Mouse (Mus musculus) MEL (cell line): ENCODE data around the gene Kcnc3. TPM values are rescaled to one million over a fixed set of nuclear protein-coding genes. Genes with fewer than 3 reads are reported as not detected.

Source experiments
- DNase-seq: peaks from one replicate; pipeline ENCODE4 v3.0.0; 2011; ENCODE audit warnings: low read depth, low spot score
- H3K27ac ChIP-seq: 2 replicates; pipeline ENCODE4 v1.5.1; 2012; ENCODE audit warnings: low read depth, mild to moderate bottlenecking, control low read depth, low read length, moderate library complexity; ENCODE audit not compliant: control insufficient read depth
- H3K27me3 ChIP-seq, 2 experiments: fragments of 150-350 bp in 1 of 2; sonication (generic) in 1 of 2; 2 replicates each; pipeline ENCODE4 v1.6.1; 2012; ENCODE audit warnings: low read length in 2 of 2, mild to moderate bottlenecking in 2 of 2, improper control_type of control experiment in 1 of 2, moderate library complexity in 1 of 2; ENCODE audit not compliant: insufficient read depth in 2 of 2, control insufficient read depth in 1 of 2
- H3K36me3 ChIP-seq, 2 experiments: 2 replicates each; pipeline ENCODE4 v1.6.1; 2012 to 2014; ENCODE audit warnings: low read length in 2 of 2, improper control_type of control experiment in 1 of 2, inconsistent platforms in 1 of 2, mild to moderate bottlenecking in 1 of 2; ENCODE audit not compliant: insufficient read depth in 2 of 2, control insufficient read depth in 1 of 2
- H3K4me1 ChIP-seq, 2 experiments: fragments of 150-350 bp in 1 of 2; sonication (generic) in 1 of 2; 2 replicates each; pipeline ENCODE4 v1.6.1; 2012; ENCODE audit warnings: low read length in 2 of 2, improper control_type of control experiment in 1 of 2, mild to moderate bottlenecking in 1 of 2; ENCODE audit not compliant: insufficient read depth in 2 of 2, control insufficient read depth in 1 of 2
- H3K4me3 ChIP-seq, 2 experiments: fragments of 150-350 bp in 1 of 2; sonication (generic) in 1 of 2; 2 replicates each; pipeline ENCODE4 v1.5.1; 2012; ENCODE audit warnings: low read depth in 2 of 2, low read length in 2 of 2, mild to moderate bottlenecking in 2 of 2, moderate library complexity in 2 of 2, control low read depth in 1 of 2, improper control_type of control experiment in 1 of 2; ENCODE audit not compliant: control insufficient read depth in 1 of 2, insufficient read depth in 1 of 2
- H3K79me2 ChIP-seq: 2 replicates; pipeline ENCODE4 v1.6.1; 2012; ENCODE audit warnings: mild to moderate bottlenecking, low read length, moderate library complexity; ENCODE audit not compliant: control insufficient read depth, poor library complexity, insufficient read depth
- H3K9ac ChIP-seq: 2 replicates; pipeline ENCODE4 v1.6.1; 2012; ENCODE audit warnings: low read depth, mild to moderate bottlenecking, control low read depth, low read length, moderate library complexity; ENCODE audit not compliant: control insufficient read depth, poor library complexity, severe bottlenecking
- H3K9me3 ChIP-seq: fragments of 150-350 bp; sonication (generic); replicated peaks from 2 replicates; pipeline ENCODE4 v1.6.1; 2012; ENCODE audit warnings: mild to moderate bottlenecking, low read length, improper control_type of control experiment, moderate library complexity; ENCODE audit not compliant: insufficient read depth
- BHLHE40 ChIP-seq: IDR thresholded peaks from 2 replicates; pipeline ENCODE4 v1.6.1; 2012; ENCODE audit warnings: low read depth, mild to moderate bottlenecking, inconsistent platforms, low read length, improper control_type of control experiment, borderline replicate concordance
- CHD1 ChIP-seq: IDR thresholded peaks from 2 replicates; pipeline ENCODE4 v1.6.1; 2012; ENCODE audit warnings: low read depth, mild to moderate bottlenecking, inconsistent platforms, low read length, improper control_type of control experiment
- CTCF ChIP-seq, 3 experiments: IDR thresholded peaks in 2 of 3; conservative IDR thresholded peaks in 1 of 3; 2 replicates each; pipeline ENCODE4 v1.5.1; 2011 to 2012; ENCODE audit warnings: low read length in 3 of 3, low read depth in 2 of 3, mild to moderate bottlenecking in 2 of 3, improper control_type of control experiment in 1 of 3, inconsistent platforms in 1 of 3, mixed read lengths in 1 of 3, moderate library complexity in 1 of 3; ENCODE audit not compliant: control insufficient read depth in 1 of 3, insufficient read depth in 1 of 3, poor library complexity in 1 of 3, severe bottlenecking in 1 of 3
- E2F4 ChIP-seq: IDR thresholded peaks from 2 replicates; pipeline ENCODE4 v1.6.1; 2011; ENCODE audit warnings: low read depth, low read length, improper control_type of control experiment, borderline replicate concordance
- ELF1 ChIP-seq: IDR thresholded peaks from 2 replicates; pipeline ENCODE4 v1.6.1; 2014; ENCODE audit warnings: low read depth, mild to moderate bottlenecking, inconsistent platforms, low read length, improper control_type of control experiment, moderate library complexity
- ETS1 ChIP-seq: IDR thresholded peaks from 2 replicates; pipeline ENCODE4 v1.6.1; 2012; ENCODE audit warnings: low read depth, mild to moderate bottlenecking, inconsistent platforms, low read length, improper control_type of control experiment, moderate library complexity
- GABPA ChIP-seq: IDR thresholded peaks from 2 replicates; pipeline ENCODE4 v1.6.1; 2012; ENCODE audit warnings: low read depth, mild to moderate bottlenecking, inconsistent platforms, low read length, improper control_type of control experiment, moderate library complexity
- GATA1 ChIP-seq: IDR thresholded peaks from 2 replicates; pipeline ENCODE4 v1.6.1; 2011; ENCODE audit warnings: low read depth, low read length, improper control_type of control experiment
- HCFC1 ChIP-seq: IDR thresholded peaks from 2 replicates; pipeline ENCODE4 v1.6.1; 2012; ENCODE audit warnings: low read depth, mild to moderate bottlenecking, inconsistent platforms, low read length, improper control_type of control experiment, moderate library complexity
- JUND ChIP-seq: IDR thresholded peaks from 2 replicates; pipeline ENCODE4 v1.6.1; 2011; ENCODE audit warnings: low read depth, mild to moderate bottlenecking, improper control_type of control experiment, low read length
- MAFK ChIP-seq: IDR thresholded peaks from 2 replicates; pipeline ENCODE4 v1.6.1; 2011; ENCODE audit warnings: low read depth, mild to moderate bottlenecking, low read length, improper control_type of control experiment, borderline replicate concordance
- MAX ChIP-seq: IDR thresholded peaks from 2 replicates; pipeline ENCODE4 v1.6.1; 2011; ENCODE audit warnings: low read length, improper control_type of control experiment
- MAZ ChIP-seq: IDR thresholded peaks from 2 replicates; pipeline ENCODE4 v1.6.1; 2012; ENCODE audit warnings: low read depth, mild to moderate bottlenecking, inconsistent platforms, low read length, improper control_type of control experiment
- MYB ChIP-seq: IDR thresholded peaks from 2 replicates; pipeline ENCODE4 v1.6.1; 2011; ENCODE audit warnings: mild to moderate bottlenecking, low read depth, low read length, improper control_type of control experiment
- RAD21 ChIP-seq: IDR thresholded peaks from 2 replicates; pipeline ENCODE4 v1.6.1; 2011; ENCODE audit warnings: mild to moderate bottlenecking, low read depth, low read length, improper control_type of control experiment
- RCOR1 ChIP-seq: IDR thresholded peaks from 2 replicates; pipeline ENCODE4 v1.6.1; 2012; ENCODE audit warnings: low read depth, mild to moderate bottlenecking, inconsistent platforms, low read length, improper control_type of control experiment
- SIN3A ChIP-seq: IDR thresholded peaks from 2 replicates; pipeline ENCODE4 v1.6.1; 2012; ENCODE audit warnings: low read length, improper control_type of control experiment, inconsistent platforms
- SMC3 ChIP-seq: IDR thresholded peaks from 2 replicates; pipeline ENCODE4 v1.6.1; 2011; ENCODE audit warnings: low read depth, low read length, improper control_type of control experiment
- TAL1 ChIP-seq: IDR thresholded peaks from 2 replicates; pipeline ENCODE4 v1.6.1; 2012; ENCODE audit warnings: mild to moderate bottlenecking, inconsistent platforms, low read length, moderate library complexity, mixed read lengths
- UBTF ChIP-seq: IDR thresholded peaks from 2 replicates; pipeline ENCODE4 v1.6.1; 2012; ENCODE audit warnings: low read depth, mild to moderate bottlenecking, inconsistent platforms, low read length, improper control_type of control experiment, moderate library complexity, borderline replicate concordance; ENCODE audit not compliant: insufficient read depth
- ZC3H11A ChIP-seq: IDR thresholded peaks from 2 replicates; pipeline ENCODE4 v1.6.1; 2012; ENCODE audit warnings: low read depth, mild to moderate bottlenecking, inconsistent platforms, low read length, improper control_type of control experiment
- ZMIZ1 ChIP-seq: IDR thresholded peaks from 2 replicates; pipeline ENCODE4 v1.6.1; 2012; ENCODE audit warnings: low read depth, mild to moderate bottlenecking, inconsistent platforms, low read length, improper control_type of control experiment, moderate library complexity
- polyA plus RNA-seq, 2 experiments: library from polyadenylated mRNA; stranded (reverse) in 1 of 2; unstranded in 1 of 2; fragments of >175 nt in 1 of 2; fragments of >200 nt in 1 of 2; gene quantifications; 2 replicates each; pipeline versions ENCODE4 v1.2.1 to v1.2.4; 2012; ENCODE audit warnings: low replicate concordance in 2 of 2, low read depth in 1 of 2; ENCODE audit not compliant: insufficient read length in 2 of 2, insufficient read depth in 1 of 2, missing spikeins in 1 of 2
- total RNA-seq: library from RNA; depleted of rRNA; stranded (reverse); fragments of 300-350 nt; gene quantifications from 2 replicates; pipeline ENCODE4 v1.2.3, GENCODE M21; 2012

Kcnc3 gene
- total and polyA plus RNA-seq, 3 experiments: not detected

GRCm38 (mm10) chr7:44576333-44576844 lies 14.1 kb upstream of the Kcnc3 start:
- H3K36me3 ChIP-seq: no peaks in the 10 kb centered on the region
- no peaks in the 10 kb centered on the region for H3K9me3 ChIP-seq
- DNase-seq: no peak
- H3K27ac ChIP-seq: no peak overlapping the region
- no peaks in the 10 kb centered on the region for H3K79me2 ChIP-seq
- TF ChIP-seq ETS1 (no peak), MAZ (no peak), E2F4 (no peak), MYB (no peak), CHD1 (no peak), RAD21 (no peak), ZMIZ1 (no peak), SMC3 (no peak), RCOR1 (no peak), JUND (no peak), ELF1 (no peak), SIN3A (no peak), GATA1 (no peak), HCFC1 (no peak), GABPA (no peak), BHLHE40 (no peak), CTCF (IDR thresholded peaks at IDR 0.05 in 2 of 3, conservative IDR thresholded peaks at IDR 0.05 in 1 of 3; ENCODE audit: control insufficient read depth in 1 of 3, insufficient read depth in 1 of 3, low read depth in 2 of 3, low read length in 3 of 3, poor library complexity in 1 of 3, severe bottlenecking in 1 of 3) (no peak), MAFK (no peak)
- no peak overlapping the region for H3K9ac ChIP-seq
- no peak overlapping the region for H3K4me3 ChIP-seq
- 0 out of 4 replicates have a peak, but pooled peaks cover 0 to under 1% of the 10 kb centered on the region in 2 experiments for H3K4me1 ChIP-seq
- no peaks in the 10 kb centered on the region for H3K27me3 ChIP-seq

DNA sequence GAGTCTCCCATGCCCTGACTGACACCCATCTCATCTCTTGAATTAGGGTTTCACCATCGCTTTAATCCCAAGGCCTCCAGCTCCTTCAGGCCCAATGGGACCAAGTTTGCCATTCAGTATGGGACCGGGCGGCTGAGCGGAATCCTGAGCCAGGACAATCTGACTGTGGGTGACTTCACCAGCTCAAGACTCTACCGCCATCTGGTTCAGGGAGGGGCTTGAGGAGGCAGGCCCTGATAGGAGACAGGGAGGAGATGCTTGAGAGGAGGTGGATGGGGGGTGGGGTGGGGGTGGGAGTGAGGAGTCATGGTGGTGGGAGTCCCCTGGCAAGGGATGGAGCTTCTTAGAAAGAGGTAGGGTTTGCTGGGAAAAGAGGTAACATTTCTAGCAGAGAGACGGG lies 8.8 kb upstream of the Kcnc3 start:
- Histone ChIP-seq H3K9me3 (no peaks in the 10 kb centered on the region), H3K9ac (no peak overlapping the region)
- TF ChIP-seq UBTF (no peak), ZMIZ1 (no peak), MAX (no peak), GATA1 (no peak), HCFC1 (no peak), MYB (no peak), ZC3H11A (no peak), MAZ (no peak), TAL1 (no peak)
- TF ChIP-seq, all 39 proteins: peak for 0
- Histone ChIP-seq H3K36me3 (no peaks in the 10 kb centered on the region), H3K4me3 (no peak overlapping the region), H3K27ac (no peak overlapping the region), H3K27me3 (no peaks in the 10 kb centered on the region), H3K79me2 (no peaks in the 10 kb centered on the region), H3K4me1 (0 out of 4 replicates have a peak, but pooled peaks cover 0 to 3% of the 10 kb centered on the region in 2 experiments)
- DNase-seq: no peak
